Mouse (Mus musculus) bone marrow, adult 2 months (tissue): ENCODE measurements at regions not wholly inside any gene's neighbourhood (a gene's known extent, or its start where the extent isn't known, plus 50 kb on each side); places are given as distances from the start of the nearest gene placed in this dataset.

Experiments
- CTCF ChIP-seq: fragments of 200-500 bp; IDR thresholded peaks from 2 replicates; pipeline ENCODE4 v1.5.1; 2011; ENCODE audit warnings: low read length, control low read depth; ENCODE audit not compliant: control insufficient read depth, insufficient read depth
- POLR2A ChIP-seq: fragments of 200-500 bp; IDR thresholded peaks from 2 replicates; pipeline ENCODE4 v1.6.1; 2011; ENCODE audit warnings: low read depth, mild to moderate bottlenecking, control low read depth, low read length, borderline replicate concordance; ENCODE audit not compliant: control insufficient read depth

DNA sequence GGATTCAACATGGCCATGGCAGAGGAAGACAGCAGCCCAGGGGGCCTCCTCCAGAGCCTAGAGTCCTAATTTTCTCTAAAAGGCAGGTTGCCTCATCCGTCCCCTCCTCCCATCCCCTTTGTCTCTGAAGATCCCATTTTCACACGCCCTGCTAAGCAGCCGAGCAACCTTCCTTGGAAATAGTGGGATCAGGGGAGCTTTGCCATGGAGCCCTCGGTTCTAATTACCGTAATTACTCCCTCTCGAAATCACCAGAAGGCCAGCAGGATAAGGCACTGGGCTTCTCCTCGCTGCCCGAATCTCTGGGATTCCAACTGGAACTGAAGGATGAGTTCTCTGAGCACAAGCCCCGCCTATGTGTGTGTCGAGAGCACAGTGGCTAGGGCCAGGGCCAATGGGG, 63.5 kb upstream of the Irx3 start:
- TF ChIP-seq CTCF (no peak), POLR2A (no peak)
